Mouse (Mus musculus) heart, embryonic 11.5 days (tissue): Measurements from ENCODE around the gene Pianp. TPM values are rescaled to one million over a fixed set of nuclear protein-coding genes. Genes with fewer than 3 reads are reported as not detected.

Experiments
- ATAC-seq: fragments of 200-750 bp; cut with Nextera tagmentation; replicated peaks from 2 replicates; pipeline ENCODE4 v1.8.0; 2017; ENCODE audit warnings: moderate library complexity; ENCODE audit not compliant: insufficient number of reproducible peaks, low FRiP score, low TSS enrichment
- H3K27ac ChIP-seq: fragments of 300-500 bp; sonication (generic); 2 replicates; pipeline ENCODE4 v1.5.1; 2014; ENCODE audit warnings: mild to moderate bottlenecking, low read depth, low read length
- H3K27me3 ChIP-seq: fragments of 300-500 bp; sonication (generic); 2 replicates; pipeline ENCODE4 v1.6.1; 2014; ENCODE audit warnings: mild to moderate bottlenecking, low read length, mixed read lengths; ENCODE audit not compliant: control insufficient read depth, insufficient read depth
- H3K36me3 ChIP-seq: fragments of 300-500 bp; sonication (generic); 2 replicates; pipeline ENCODE4 v1.6.1; 2014; ENCODE audit warnings: mild to moderate bottlenecking, low read length, moderate library complexity, mixed read lengths; ENCODE audit not compliant: control insufficient read depth, insufficient read depth
- H3K4me1 ChIP-seq: fragments of 300-500 bp; sonication (generic); 2 replicates; pipeline ENCODE4 v1.6.1; 2014; ENCODE audit warnings: low read length; ENCODE audit not compliant: control insufficient read depth, insufficient read depth
- H3K4me2 ChIP-seq: fragments of 300-500 bp; sonication (generic); 2 replicates; pipeline ENCODE4 v1.6.1; 2014; ENCODE audit warnings: mild to moderate bottlenecking, moderate library complexity
- H3K4me3 ChIP-seq: fragments of 300-500 bp; sonication (generic); 2 replicates; pipeline ENCODE4 v1.5.1; 2014; ENCODE audit warnings: low read depth, low read length
- H3K9ac ChIP-seq: fragments of 300-500 bp; sonication (generic); 2 replicates; pipeline ENCODE4 v1.6.1; 2014; ENCODE audit warnings: mild to moderate bottlenecking, low read depth, low read length, moderate library complexity
- H3K9me3 ChIP-seq: fragments of 300-500 bp; sonication (generic); replicated peaks from 2 replicates; pipeline ENCODE4 v1.6.1; 2016; ENCODE audit warnings: low read length; ENCODE audit not compliant: control insufficient read depth
- WGBS: fragments of 180-500 bp; shearing (Covaris S2); extraction: QIAGEN DNeasy Blood & Tissue Kit; methylation state at CpG from one replicate; pipeline ENCODE4 v1.1.7; 2014; ENCODE audit not compliant: insufficient replicate concordance; 5-methylcytosine and 5-hydroxymethylcytosine counted together
- polyA plus RNA-seq: library from polyadenylated mRNA; unstranded; fragments of >200 nt; fragmentation: Nextera tagmentation; extraction: Ambion mirVana; gene quantifications from 2 replicates; pipeline ENCODE4 v1.2.1, GENCODE M21; 2014

Pianp gene
- polyA plus RNA-seq, 1 experiment from 2014 or later, result not detected

- Histone ChIP-seq H3K4me3 (no peak overlapping the region), H3K4me2 (no peak overlapping the region), H3K9ac (no peak overlapping the region)
Observed at GRCm38 (mm10) chr6:124998066-124998465, 1.6 kb downstream of the Pianp start.

GRCm38 (mm10) chr6:124999091-124999490 lies 2.6 kb downstream of the Pianp start:
- Histone ChIP-seq H3K9ac (no peak overlapping the region), H3K36me3 (no peaks in the 10 kb centered on the region), H3K27me3 (peaks cover 83% of the 10 kb centered on the region), H3K4me1 (peaks cover 7% of the 10 kb centered on the region; the same call in 1 of the 2 replicates), H3K27ac (no peak overlapping the region), H3K9me3 (no peaks in the 10 kb centered on the region), H3K4me3 (no peak overlapping the region), H3K4me2 (no peak overlapping the region)
- ATAC-seq, result no peak
- 31% methylated on average over 14 of the region's 14 CpGs for WGBS

More at GRCm38 (mm10) chr6:124998066-124998465, 1.6 kb downstream of the Pianp start:
- H3K4me1 ChIP-seq, result peaks cover 7% of the 10 kb centered on the region; the same call in 1 of the 2 replicates
- no peaks in the 10 kb centered on the region for H3K9me3 ChIP-seq
- 5% methylated on average over 8 of the region's 8 CpGs for WGBS
- ATAC-seq, result no peak
- no peak overlapping the region for H3K27ac ChIP-seq
- peaks cover 88% of the 10 kb centered on the region for H3K27me3 ChIP-seq
- H3K36me3 ChIP-seq, result no peaks in the 10 kb centered on the region

GRCm38 (mm10) chr6:124999546-124999945 lies 3.1 kb downstream of the Pianp start:
- no peak for ATAC-seq
- Histone ChIP-seq H3K4me2 (no peak overlapping the region), H3K27me3 (peaks cover 78% of the 10 kb centered on the region), H3K4me1 (peaks cover 7% of the 10 kb centered on the region; the same call in 1 of the 2 replicates), H3K9ac (no peak overlapping the region), H3K4me3 (no peak overlapping the region), H3K27ac (no peak overlapping the region), H3K9me3 (no peaks in the 10 kb centered on the region), H3K36me3 (no peaks in the 10 kb centered on the region)
- 26% methylated on average over 10 of the region's 10 CpGs for WGBS

GRCm38 (mm10) chr6:125003706-125004105 lies 7.2 kb downstream of the Pianp start:
- no peak for ATAC-seq
- Histone ChIP-seq H3K4me1 (no peaks in the 10 kb centered on the region), H3K9me3 (no peaks in the 10 kb centered on the region), H3K4me2 (no peak overlapping the region), H3K9ac (no peak overlapping the region), H3K4me3 (no peak overlapping the region), H3K27ac (no peak overlapping the region), H3K27me3 (peaks cover 39% of the 10 kb centered on the region), H3K36me3 (no peaks in the 10 kb centered on the region)
- 34% methylated on average over 3 of the region's 3 CpGs for WGBS

- H3K27me3 ChIP-seq, result peaks cover 25% of the 10 kb centered on the region
- ATAC-seq, result no peak
- H3K36me3 ChIP-seq, result no peaks in the 10 kb centered on the region
- 34% methylated on average over 3 of the region's 3 CpGs for WGBS
- no peak overlapping the region for H3K4me2 ChIP-seq
- no peaks in the 10 kb centered on the region for H3K9me3 ChIP-seq
- no peak overlapping the region for H3K27ac ChIP-seq
- H3K4me3 ChIP-seq, result no peak overlapping the region
- peaks cover 3% of the 10 kb centered on the region for H3K4me1 ChIP-seq
- H3K9ac ChIP-seq, result no peak overlapping the region
Observed at GRCm38 (mm10) chr6:125005086-125005485, 8.6 kb downstream of the Pianp start.

GRCm38 (mm10) chr6:125008060-125008459 lies 11.6 kb downstream of the Pianp start:
- Histone ChIP-seq H3K27ac (peak overlapping the region; percentile 99; the same call in 1 of the 2 replicates), H3K4me2 (peak overlapping the region; percentile 82), H3K9ac (peak overlapping the region; percentile 77), H3K36me3 (peaks cover 7% of the 10 kb centered on the region; the same call in 1 of the 2 replicates), H3K4me3 (peak overlapping the region; percentile 82), H3K9me3 (no peaks in the 10 kb centered on the region), H3K4me1 (peaks cover 14% of the 10 kb centered on the region), H3K27me3 (no peaks in the 10 kb centered on the region; the same call in 1 of the 2 replicates)
- no peak for ATAC-seq
- whole genome bisulfite sequencing, result 36% methylated on average over 13 of the region's 13 CpGs

- H3K9ac ChIP-seq, result peak overlapping the region; percentile 90
Observed at GRCm38 (mm10) chr6:125008586-125009128, 12.2 kb downstream of the Pianp start.

GRCm38 (mm10) chr6:125009129-125009180 lies 12.5 kb downstream of the Pianp start, which contains the start of gene Zfp384:
Zfp384 (plus strand) TSS chr6:125009145.
- Histone ChIP-seq H3K9me3 (no peaks in the 10 kb centered on the region), H3K4me1 (peaks cover 14% of the 10 kb centered on the region), H3K36me3 (peaks cover 9% of the 10 kb centered on the region; the same call in 1 of the 2 replicates), H3K4me3 (peak within 1 kb of the TSS; percentile 82), H3K4me2 (peak within 1 kb of the TSS; percentile 90), H3K27me3 (no peaks in the 10 kb centered on the region), H3K27ac (peak within 1 kb of the TSS; percentile 99), H3K9ac (peak within 1 kb of the TSS; percentile 90)
- no peak for ATAC-seq
- WGBS, result 0% methylated on average over 1 of the region's 3 CpGs

More at GRCm38 (mm10) chr6:125008586-125009128, 12.2 kb downstream of the Pianp start:
- Histone ChIP-seq H3K27ac (peak overlapping the region; percentile 99), H3K27me3 (no peaks in the 10 kb centered on the region), H3K4me3 (peak overlapping the region; percentile 82), H3K4me1 (peaks cover 14% of the 10 kb centered on the region), H3K4me2 (peak overlapping the region; percentile 90), H3K9me3 (no peaks in the 10 kb centered on the region), H3K36me3 (peaks cover 8% of the 10 kb centered on the region; the same call in 1 of the 2 replicates)
- ATAC-seq, result peak; percentile 94
- WGBS, result under 1% methylated on average over 33 of the region's 34 CpGs
